Mouse (Mus musculus): ENCODE measurements at regions not wholly inside any gene's neighbourhood (a gene's known extent, or its start where the extent isn't known, plus 50 kb on each side); places are given as distances from the start of the nearest gene placed in this dataset.

DNA sequence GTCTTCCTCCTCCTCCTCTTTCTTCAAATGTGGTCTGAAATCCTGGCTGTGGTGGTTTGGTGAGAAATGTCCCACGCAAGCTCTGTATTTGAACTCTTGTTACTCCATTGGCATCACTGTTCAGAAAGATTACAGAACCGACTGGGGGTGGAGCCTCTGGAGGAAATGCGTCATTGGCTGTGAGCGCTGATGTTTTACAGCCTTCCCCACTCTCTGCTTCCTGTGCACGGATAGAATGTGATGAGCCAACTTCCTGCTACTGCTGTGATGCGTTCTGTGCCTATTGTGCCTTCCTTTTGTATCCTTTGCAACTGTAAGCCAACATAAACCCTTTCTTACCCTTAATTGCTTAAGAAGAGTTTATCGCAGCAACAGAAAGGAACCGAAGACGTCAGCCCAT lies 94.8 kb upstream of the Ctnnb1 start:
- Histone ChIP-seq H3K4me1 (no peaks in the 10 kb centered on the region), H3K4me2 (no peak overlapping the region), H3K4me3 (replicated peaks) (no peak overlapping the region), H3K9ac (no peak overlapping the region), H3K27ac (no peak overlapping the region), H3K9me3 (no peaks in the 10 kb centered on the region), H3K27me3 (replicated peaks) (no peaks in the 10 kb centered on the region), H3K36me3 (no peaks in the 10 kb centered on the region)
- ATAC-seq (ENCODE audit: insufficient read depth, low FRiP score, low read depth) = no peak
- WGBS = 80% methylated on average over 9 of the region's 9 CpGs

DNA sequence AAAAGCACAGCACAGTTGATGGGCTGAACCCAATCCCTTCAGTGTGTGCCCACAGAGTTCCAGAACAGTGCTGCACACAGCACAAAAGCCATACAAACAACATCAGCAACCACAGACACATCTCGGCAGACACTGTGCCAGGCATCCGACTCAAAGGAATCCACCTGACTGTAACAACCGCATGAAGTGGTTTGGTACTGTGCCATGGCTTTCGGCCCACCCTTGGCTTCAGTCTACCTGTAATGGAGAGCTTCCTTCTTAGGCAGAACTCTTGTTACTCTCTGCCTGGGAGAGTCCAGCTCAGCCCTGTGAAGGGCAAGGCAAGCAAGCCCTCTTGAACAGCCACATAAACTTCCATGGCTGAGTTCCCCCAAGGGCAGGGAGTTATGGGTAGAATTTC lies 93.4 kb upstream of the Ctnnb1 start:
- H3K4me3 ChIP-seq (replicated peaks) = no peak overlapping the region
- H3K9me3 ChIP-seq = no peaks in the 10 kb centered on the region
- no peaks in the 10 kb centered on the region for H3K4me1 ChIP-seq
- no peak for ATAC-seq (ENCODE audit: insufficient read depth, low FRiP score, low read depth)
- H3K9ac ChIP-seq = no peak overlapping the region
- no peak overlapping the region for H3K4me2 ChIP-seq
- no peak overlapping the region for H3K27ac ChIP-seq
- no peaks in the 10 kb centered on the region for H3K27me3 ChIP-seq (replicated peaks)
- no peaks in the 10 kb centered on the region for H3K36me3 ChIP-seq
- 87% methylated on average over 4 of the region's 4 CpGs for WGBS

DNA sequence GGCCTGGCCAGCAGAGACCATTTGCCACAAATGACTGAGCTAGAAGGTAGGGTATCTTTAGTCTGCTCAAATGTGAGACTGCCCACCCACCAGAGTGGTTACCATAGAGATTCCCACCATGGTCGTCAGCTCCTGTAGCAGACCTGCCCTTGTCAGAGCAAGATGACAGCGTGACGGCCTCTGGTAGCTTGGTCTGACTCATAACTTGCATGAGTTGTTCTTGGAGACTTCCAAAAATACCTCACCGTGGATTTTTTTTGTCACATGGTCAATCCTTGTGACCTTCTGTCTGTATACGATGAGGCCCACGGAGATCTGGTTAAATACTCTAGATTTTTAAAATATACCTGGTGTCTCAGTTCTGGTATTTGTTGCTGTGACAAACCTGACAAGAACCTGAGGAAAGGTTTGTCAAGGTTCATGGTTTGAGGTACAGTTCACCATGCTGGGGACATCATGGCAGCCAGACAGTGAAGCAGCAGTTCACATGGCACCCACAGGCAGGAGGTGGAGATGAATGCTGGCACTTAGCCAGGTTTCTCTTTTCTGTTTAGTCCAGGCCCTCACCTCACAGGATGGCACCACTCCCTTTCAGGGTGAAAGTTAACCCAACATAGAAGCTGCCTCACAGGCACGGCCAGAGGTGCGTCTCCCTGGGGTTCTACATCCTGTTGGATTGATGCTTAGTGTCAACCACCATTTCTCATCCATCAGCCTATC lies 91.4 kb upstream of the Ctnnb1 start:
- Histone ChIP-seq H3K27me3 (replicated peaks) (no peaks in the 10 kb centered on the region), H3K27ac (no peak overlapping the region), H3K4me2 (no peak overlapping the region), H3K4me3 (replicated peaks) (no peak overlapping the region), H3K4me1 (no peaks in the 10 kb centered on the region), H3K36me3 (no peaks in the 10 kb centered on the region), H3K9me3 (no peaks in the 10 kb centered on the region), H3K9ac (no peak overlapping the region)
- no peak for ATAC-seq (ENCODE audit: insufficient read depth, low FRiP score, low read depth)
- WGBS = 84% methylated on average over 8 of the region's 8 CpGs

DNA sequence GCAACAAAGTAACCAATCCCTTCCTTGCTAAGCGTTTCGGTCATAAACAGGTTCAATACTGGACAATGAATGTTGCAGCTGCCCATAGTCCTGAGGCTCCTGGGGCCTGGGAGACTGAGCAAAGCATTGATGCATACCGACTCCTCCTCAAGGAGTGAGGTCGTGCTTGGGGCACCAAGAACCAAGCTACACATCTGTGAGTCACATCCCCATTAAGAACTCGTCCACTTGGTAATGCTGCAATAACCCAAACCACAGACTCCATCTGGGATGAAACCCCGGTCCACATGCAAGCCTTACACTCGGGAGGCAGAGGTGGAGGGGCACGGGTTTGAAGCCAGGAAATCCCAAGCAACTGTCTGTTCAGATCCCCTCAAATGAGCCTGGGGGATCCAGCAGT lies 85.3 kb upstream of the Ctnnb1 start:
- H3K27me3 ChIP-seq (replicated peaks) = no peaks in the 10 kb centered on the region
- WGBS = 76% methylated on average over 8 of the region's 8 CpGs
- no peak overlapping the region for H3K4me2 ChIP-seq
- no peak overlapping the region for H3K4me3 ChIP-seq (replicated peaks)
- H3K27ac ChIP-seq = no peak overlapping the region
- H3K9ac ChIP-seq = no peak overlapping the region
- ATAC-seq (ENCODE audit: insufficient read depth, low FRiP score, low read depth) = no peak
- H3K36me3 ChIP-seq = no peaks in the 10 kb centered on the region
- no peaks in the 10 kb centered on the region for H3K9me3 ChIP-seq
- H3K4me1 ChIP-seq = no peaks in the 10 kb centered on the region

DNA sequence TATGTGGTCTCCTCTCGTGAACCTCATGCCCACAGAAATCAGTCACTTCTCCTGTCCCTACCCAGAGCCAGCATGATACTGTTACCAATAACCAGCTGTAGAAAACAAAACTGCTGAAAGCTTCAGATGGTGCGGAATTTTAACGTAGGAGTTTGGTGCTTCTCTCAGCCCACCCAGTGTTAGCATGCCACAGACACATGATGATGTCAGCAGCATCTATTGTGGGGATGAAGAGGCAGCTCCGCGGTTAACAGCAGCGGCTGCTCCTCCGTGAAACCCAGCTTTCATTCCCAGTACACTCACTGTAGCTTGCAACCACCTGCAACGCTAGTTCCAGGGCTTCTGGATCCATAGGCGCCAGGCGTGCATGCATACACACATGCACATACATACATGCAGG lies 83.5 kb upstream of the Ctnnb1 start:
- no peaks in the 10 kb centered on the region for H3K4me1 ChIP-seq
- no peak for ATAC-seq (ENCODE audit: insufficient read depth, low FRiP score, low read depth)
- no peaks in the 10 kb centered on the region for H3K36me3 ChIP-seq
- no peak overlapping the region for H3K4me3 ChIP-seq (replicated peaks)
- H3K9ac ChIP-seq = no peak overlapping the region
- no peak overlapping the region for H3K27ac ChIP-seq
- H3K4me2 ChIP-seq = no peak overlapping the region
- 85% methylated on average over 10 of the region's 10 CpGs for WGBS
- no peaks in the 10 kb centered on the region for H3K9me3 ChIP-seq
- no peaks in the 10 kb centered on the region for H3K27me3 ChIP-seq (replicated peaks)

DNA sequence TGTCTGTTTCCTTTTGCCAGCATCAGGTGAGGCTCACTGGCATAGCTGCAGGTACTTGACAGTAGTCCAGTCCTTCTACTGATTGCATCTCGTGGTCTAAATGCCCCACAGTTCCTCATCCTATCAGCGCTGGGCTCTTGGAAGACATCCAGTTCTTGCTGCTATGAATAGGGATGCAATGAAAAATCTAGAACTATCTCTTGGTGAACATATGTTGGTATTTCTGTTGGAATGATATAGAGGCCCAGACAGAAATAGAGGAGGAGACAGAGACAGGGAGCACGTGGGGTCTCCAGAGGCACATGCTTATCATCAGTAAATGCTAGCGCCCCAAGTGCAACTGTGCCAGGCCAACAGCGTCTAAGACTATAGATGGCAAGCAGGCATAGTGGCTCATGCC lies 81.4 kb upstream of the Ctnnb1 start:
- no peak overlapping the region for H3K4me2 ChIP-seq
- 82% methylated on average over 5 of the region's 5 CpGs for WGBS
- no peak overlapping the region for H3K9ac ChIP-seq
- 0 out of 2 replicates have a peak, but pooled peaks cover under 1% of the 10 kb centered on the region for H3K4me1 ChIP-seq
- no peak overlapping the region for H3K4me3 ChIP-seq (replicated peaks)
- H3K27me3 ChIP-seq (replicated peaks) = no peaks in the 10 kb centered on the region
- no peaks in the 10 kb centered on the region for H3K9me3 ChIP-seq
- ATAC-seq (ENCODE audit: insufficient read depth, low FRiP score, low read depth) = no peak
- H3K27ac ChIP-seq = no peak overlapping the region
- H3K36me3 ChIP-seq = no peaks in the 10 kb centered on the region

DNA sequence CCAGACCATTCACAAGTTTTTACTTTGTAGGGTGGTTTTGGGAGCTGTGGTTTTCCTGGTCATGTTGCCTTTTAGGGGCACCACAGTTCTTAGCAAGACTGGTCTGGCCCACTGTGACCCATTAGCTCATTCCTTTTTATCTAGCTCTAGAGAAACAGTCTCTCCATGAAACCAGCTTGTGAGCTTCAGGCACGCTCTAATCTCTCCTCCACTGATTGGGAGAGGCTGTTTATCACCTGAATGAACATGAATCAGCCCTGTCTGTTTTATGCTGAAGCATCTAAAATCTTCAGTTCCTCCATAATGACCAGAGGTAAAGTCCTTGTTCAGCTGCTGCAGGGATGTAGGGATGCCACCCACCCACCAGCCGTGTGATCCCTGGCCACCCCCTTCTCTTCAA lies 80.1 kb upstream of the Ctnnb1 start:
- no peaks in the 10 kb centered on the region for H3K27me3 ChIP-seq (replicated peaks)
- no peak for ATAC-seq (ENCODE audit: insufficient read depth, low FRiP score, low read depth)
- H3K4me3 ChIP-seq (replicated peaks) = no peak overlapping the region
- 0 out of 2 replicates have a peak, but pooled peaks cover 5% of the 10 kb centered on the region for H3K4me1 ChIP-seq
- H3K36me3 ChIP-seq = no peaks in the 10 kb centered on the region
- no peak overlapping the region for H3K9ac ChIP-seq
- no peak overlapping the region for H3K4me2 ChIP-seq
- H3K27ac ChIP-seq = no peak overlapping the region
- no peaks in the 10 kb centered on the region for H3K9me3 ChIP-seq
- WGBS = 72% methylated on average over 2 of the region's 2 CpGs

DNA sequence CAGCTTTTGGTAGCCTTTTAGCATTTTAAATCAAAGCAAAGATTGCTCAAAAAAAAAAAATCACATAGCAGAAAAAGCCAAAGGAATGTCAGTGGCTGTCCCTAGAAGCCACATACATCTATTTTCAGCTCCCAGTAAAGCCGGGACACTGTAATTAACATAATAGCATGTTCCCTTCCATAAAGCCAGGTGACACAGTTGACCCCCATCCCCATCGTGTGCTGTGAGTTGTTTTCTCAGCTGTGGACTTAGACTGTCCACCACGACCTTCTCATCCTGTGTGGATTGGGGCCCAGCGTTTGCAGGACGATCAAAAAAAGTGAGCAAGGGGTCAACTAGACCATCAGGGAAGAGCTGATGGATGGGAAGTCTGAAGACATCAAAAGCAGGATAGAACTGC lies 78.9 kb upstream of the Ctnnb1 start:
- no peak for ATAC-seq (ENCODE audit: insufficient read depth, low FRiP score, low read depth)
- no peaks in the 10 kb centered on the region for H3K27me3 ChIP-seq (replicated peaks)
- no peak overlapping the region for H3K9ac ChIP-seq
- 56% methylated on average over 5 of the region's 5 CpGs for WGBS
- no peak overlapping the region for H3K4me3 ChIP-seq (replicated peaks)
- H3K4me1 ChIP-seq = 0 out of 2 replicates have a peak, but pooled peaks cover 5% of the 10 kb centered on the region
- no peaks in the 10 kb centered on the region for H3K9me3 ChIP-seq
- H3K4me2 ChIP-seq = no peak overlapping the region
- no peak overlapping the region for H3K27ac ChIP-seq
- H3K36me3 ChIP-seq = no peaks in the 10 kb centered on the region

DNA sequence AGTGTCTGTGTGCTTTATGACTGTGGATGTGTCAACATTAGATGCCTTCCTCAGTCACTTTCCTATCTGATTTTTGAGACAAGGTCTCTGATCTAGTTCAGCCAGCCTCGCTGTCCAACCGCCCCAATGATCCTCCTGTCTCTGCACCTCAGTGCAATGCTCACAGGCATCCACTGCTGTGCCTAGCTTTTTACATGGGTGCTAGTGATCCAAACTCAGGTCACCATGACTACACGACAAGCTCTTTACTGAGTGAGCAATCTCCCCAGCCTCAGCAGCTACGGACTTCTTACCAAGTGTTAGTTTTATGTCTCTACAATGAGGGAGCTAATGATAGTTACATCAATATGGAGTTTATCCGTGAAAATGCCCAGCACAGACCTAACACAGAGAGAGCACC lies 77.1 kb upstream of the Ctnnb1 start:
- no peaks in the 10 kb centered on the region for H3K36me3 ChIP-seq
- H3K4me2 ChIP-seq = no peak overlapping the region
- 0 out of 2 replicates have a peak, but pooled peaks cover 5% of the 10 kb centered on the region for H3K4me1 ChIP-seq
- no peak overlapping the region for H3K9ac ChIP-seq
- no peaks in the 10 kb centered on the region for H3K27me3 ChIP-seq (replicated peaks)
- no peaks in the 10 kb centered on the region for H3K9me3 ChIP-seq
- no peak overlapping the region for H3K4me3 ChIP-seq (replicated peaks)
- 84% methylated on average over 5 of the region's 5 CpGs for WGBS
- no peak for ATAC-seq (ENCODE audit: insufficient read depth, low FRiP score, low read depth)
- H3K27ac ChIP-seq = no peak overlapping the region

DNA sequence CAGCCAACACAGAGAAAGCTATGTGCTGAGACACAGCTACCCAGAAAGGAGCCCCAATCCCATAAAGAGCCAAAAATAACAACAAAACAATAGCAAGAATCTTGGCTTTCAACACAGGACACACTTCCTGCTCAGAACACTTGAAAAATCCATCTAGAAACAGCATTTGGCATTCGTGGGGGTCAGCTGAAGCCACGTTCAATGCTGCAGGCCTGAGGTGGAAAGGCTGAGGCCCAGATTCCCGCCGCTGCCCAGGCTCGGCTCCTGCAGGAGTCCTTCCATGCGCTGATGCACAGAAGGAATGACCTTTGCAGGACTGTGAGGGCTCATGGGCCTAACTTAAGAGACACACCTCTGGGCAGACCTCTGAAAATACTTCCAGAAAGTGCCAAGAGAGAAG lies 76.4 kb upstream of the Ctnnb1 start:
- Histone ChIP-seq H3K4me3 (replicated peaks) (no peak overlapping the region), H3K36me3 (no peaks in the 10 kb centered on the region), H3K9ac (no peak overlapping the region), H3K9me3 (no peaks in the 10 kb centered on the region), H3K27ac (0 out of 2 replicates have a peak overlapping the region, but pooled peaks have one; percentile 9), H3K27me3 (replicated peaks) (no peaks in the 10 kb centered on the region), H3K4me1 (0 out of 2 replicates have a peak, but pooled peaks cover 5% of the 10 kb centered on the region), H3K4me2 (no peak overlapping the region)
- WGBS = 75% methylated on average over 6 of the region's 6 CpGs
- no peak for ATAC-seq (ENCODE audit: insufficient read depth, low FRiP score, low read depth)

DNA sequence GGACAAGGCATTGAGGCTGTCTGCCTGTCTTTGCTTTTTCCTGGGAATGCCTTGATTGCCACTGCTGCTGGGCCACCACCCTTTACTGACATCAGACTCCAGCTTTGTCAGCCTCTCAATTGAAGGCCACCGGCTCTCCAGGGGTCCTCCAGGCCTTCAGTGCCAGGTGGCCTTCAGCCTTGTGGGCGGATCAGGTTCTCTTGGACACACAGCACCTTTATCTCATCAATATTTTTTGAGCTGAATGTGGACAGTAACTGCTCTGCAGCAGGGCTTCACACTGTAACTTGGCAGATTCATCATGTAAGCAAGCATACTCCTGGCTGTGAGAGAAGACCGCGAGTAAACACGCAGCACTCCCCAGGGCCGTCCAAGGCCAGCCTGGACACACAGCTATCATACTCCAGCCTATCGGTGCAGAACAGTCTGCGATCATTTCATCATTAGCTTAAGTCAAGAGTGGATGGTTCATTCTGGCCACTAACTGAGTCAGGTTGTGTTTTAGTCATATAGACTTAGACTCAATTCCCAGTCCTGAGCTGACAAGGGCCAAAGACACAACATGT lies 75.9 kb upstream of the Ctnnb1 start:
- no peak overlapping the region for H3K9ac ChIP-seq
- H3K4me2 ChIP-seq = no peak overlapping the region
- 0 out of 2 replicates have a peak overlapping the region, but pooled peaks have one; percentile 9 for H3K27ac ChIP-seq
- WGBS = 76% methylated on average over 8 of the region's 8 CpGs
- ATAC-seq (ENCODE audit: insufficient read depth, low FRiP score, low read depth) = no peak
- H3K36me3 ChIP-seq = no peaks in the 10 kb centered on the region
- no peak overlapping the region for H3K4me3 ChIP-seq (replicated peaks)
- 0 out of 2 replicates have a peak, but pooled peaks cover 5% of the 10 kb centered on the region for H3K4me1 ChIP-seq
- H3K9me3 ChIP-seq = no peaks in the 10 kb centered on the region
- no peaks in the 10 kb centered on the region for H3K27me3 ChIP-seq (replicated peaks)

DNA sequence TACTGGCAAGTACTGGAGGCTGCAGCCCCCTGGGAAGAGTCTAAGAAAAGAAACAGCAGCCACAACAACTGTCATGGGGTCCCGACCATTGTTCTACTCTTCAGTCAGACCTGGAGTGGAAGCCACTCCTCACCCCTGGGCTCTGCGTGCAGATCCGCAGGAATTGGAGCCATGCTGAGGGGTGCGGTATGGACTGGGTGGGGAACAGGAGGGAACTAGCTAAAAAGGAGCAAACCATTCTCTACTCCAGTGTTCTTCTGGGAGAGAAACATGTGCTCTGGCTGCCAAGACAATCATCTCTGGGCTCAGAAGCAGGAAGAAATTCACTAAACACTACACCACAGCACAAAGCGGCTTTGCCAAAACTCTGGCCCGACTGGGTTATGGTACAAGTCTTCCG lies 74.7 kb upstream of the Ctnnb1 start:
- Histone ChIP-seq H3K4me2 (no peak overlapping the region), H3K9me3 (no peaks in the 10 kb centered on the region), H3K9ac (no peak overlapping the region), H3K36me3 (no peaks in the 10 kb centered on the region), H3K4me1 (0 out of 2 replicates have a peak, but pooled peaks cover 5% of the 10 kb centered on the region), H3K4me3 (replicated peaks) (no peak overlapping the region), H3K27me3 (replicated peaks) (no peaks in the 10 kb centered on the region), H3K27ac (no peak overlapping the region)
- WGBS = 78% methylated on average over 7 of the region's 7 CpGs
- ATAC-seq (ENCODE audit: insufficient read depth, low FRiP score, low read depth) = no peak
